Mouse (Mus musculus): Measurements from ENCODE around the gene Chil5.

- no peak for TF ChIP-seq CHD2 (IDR thresholded peaks at IDR 0.05; ENCODE audit: low read depth, low read length)
- TF ChIP-seq HCFC1 (IDR thresholded peaks at IDR 0.05; ENCODE audit: borderline replicate concordance, insufficient read depth, low read length), result no peak
- TF ChIP-seq MAFK (IDR thresholded peaks at IDR 0.05; ENCODE audit: insufficient read depth, low read depth, low read length), result no peak
- no peak for TF ChIP-seq ZNF384 (IDR thresholded peaks at IDR 0.05; ENCODE audit: low read depth, low read length)
These were observed 8.5 kb downstream of the Chil5 start for GRCm38 (mm10) chr3:106024135-106024534.
